8 mouse cellular contexts compared by ENCODE assay signal in the genomic region with DNA sequence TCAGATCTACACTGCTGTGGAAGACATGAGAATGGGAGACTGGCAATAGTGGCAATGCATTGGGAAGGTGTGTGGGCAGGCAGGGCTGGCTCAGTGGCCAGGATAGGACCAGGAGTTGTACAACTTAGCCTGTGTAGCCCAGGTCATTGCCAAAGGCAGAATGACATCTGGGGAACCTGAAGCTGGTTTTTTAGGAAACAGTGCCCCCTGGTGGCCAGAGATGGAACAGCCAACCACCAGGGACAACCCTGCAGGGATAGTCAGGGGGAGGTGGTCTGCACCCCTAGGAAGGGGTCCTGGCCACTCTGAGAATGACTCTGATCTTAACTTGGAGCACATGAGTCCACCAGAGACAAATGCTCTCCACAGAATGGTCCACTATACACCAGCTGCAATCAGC. TPM values are rescaled to one million over a fixed set of nuclear protein-coding genes. Genes with fewer than 3 reads are reported as not detected.
DNase-seq lines count a peak whose midpoint lies in the region; ATAC-seq and TF ChIP-seq lines count a peak whose summit lies in the region.

No protein-coding gene starts in this region.

- H3K4me1 ChIP-seq in heart, adult 2 months (ENCODE audit: control insufficient read depth, insufficient read depth, low read length): no peaks in the 10 kb centered on the region
- peaks cover 2% of the 10 kb centered on the region; the same call in 1 of the 2 replicates for H3K4me1 ChIP-seq in heart, embryonic 11.5 days (ENCODE audit: control insufficient read depth, insufficient read depth, low read length)

- TF ChIP-seq CTCF in heart, adult 2 months (IDR thresholded peaks at IDR 0.05): peak; percentile 97

- TF ChIP-seq EP300 in heart, adult 2 months (IDR thresholded peaks at IDR 0.05; ENCODE audit: insufficient read depth, low read depth, low read length): 0 out of 2 replicates have a peak, but pooled peaks have one; percentile 53

- peak; percentile 52 to 82 for DNase-seq in heart, adult 2 months
- DNase-seq in R1 (ENCODE audit: low read depth, low spot score): peak; percentile 51
- peak; percentile 83 for DNase-seq in embryo, embryonic 10.5 days (ENCODE audit: low spot score)
- peak; percentile 58 to 59 for DNase-seq in gastrocnemius, postnatal 4 days (ENCODE audit: low spot score in 2 of 2)
- DNase-seq in layer of hippocampus, postnatal 36 days: peak; percentile 43 to 66
- peak; percentile 69 for DNase-seq in spleen, adult 12 weeks (ENCODE audit: low spot score)

- intact Hi-C loops in heart, adult 2 months (cut with DNase I): loop anchor here (1.0 to 2.0 kb wide), 2 partner anchors 33 to 214 kb away; no protein-coding TSS in a partner anchor

- no peaks in the 10 kb centered on the region for H3K36me3 ChIP-seq in heart, adult 2 months (ENCODE audit: control insufficient read depth, insufficient read depth, low read length)
- peaks cover 13% of the 10 kb centered on the region for H3K36me3 ChIP-seq in heart, embryonic 11.5 days (ENCODE audit: control insufficient read depth, insufficient read depth, low read length)

- no peak for ATAC-seq in heart, embryonic 11.5 days (replicated peaks; ENCODE audit: insufficient number of reproducible peaks, low FRiP score, low TSS enrichment)
- 0 out of 2 replicates have a peak, but pooled peaks have one; percentile 19 for ATAC-seq in megakaryocyte-erythroid progenitor cell, adult 5-6 weeks (replicated peaks; ENCODE audit: low FRiP score, low TSS enrichment, poor library complexity, severe bottlenecking)

- TF ChIP-seq POLR2A in heart, adult 2 months (IDR thresholded peaks at IDR 0.05; ENCODE audit: insufficient read depth, low read depth, low read length): no peak

- H3K4me2 ChIP-seq in heart, embryonic 11.5 days: no peak overlapping the region

- no peak overlapping the region for H3K27ac ChIP-seq in heart, adult 2 months
- no peak overlapping the region for H3K27ac ChIP-seq in heart, embryonic 11.5 days (ENCODE audit: low read depth, low read length)

- H3K4me3 ChIP-seq in heart, adult 2 months: no peak overlapping the region
- H3K4me3 ChIP-seq in heart, embryonic 11.5 days (ENCODE audit: low read depth, low read length): no peak overlapping the region

- H3K9ac ChIP-seq in heart, adult 2 months (ENCODE audit: low read depth, low read length): no peak overlapping the region
- no peak overlapping the region for H3K9ac ChIP-seq in heart, embryonic 11.5 days (ENCODE audit: low read depth, low read length)

- no peaks in the 10 kb centered on the region for H3K9me3 ChIP-seq in heart, embryonic 11.5 days (replicated peaks; ENCODE audit: control insufficient read depth, low read length)

- no peaks in the 10 kb centered on the region for H3K27me3 ChIP-seq in heart, adult 2 months (ENCODE audit: control insufficient read depth, insufficient read depth, low read length)
- H3K27me3 ChIP-seq in heart, embryonic 11.5 days (ENCODE audit: control insufficient read depth, insufficient read depth, low read length): no peaks in the 10 kb centered on the region; the same call in 1 of the 2 replicates

- H3K79me2 ChIP-seq in heart, adult 2 months (replicated peaks; ENCODE audit: control insufficient read depth, insufficient read depth, low read length): no peaks in the 10 kb centered on the region

RNA-seq across cellular contexts. Expression of a gene that starts 14.4 kb away (rescaled TPM):
- 1 to 10 TPM; 1.9 to 2.0 TPM for total RNA-seq in heart, adult 2 months (2021)
- 2.9 and 3.3 TPM in 2 replicates for polyA plus RNA-seq in heart, adult 2 months (2012; rRNA removed)
- 2.4 and 3.8 TPM in 2 replicates for polyA plus RNA-seq in heart, embryonic 11.5 days (2014; fragmentation: Nextera tagmentation; extraction: Ambion mirVana)
- 1 to 10 TPM; 5.5 to 6.1 TPM for total RNA-seq in gastrocnemius, postnatal 4 days (2021)
- total RNA-seq in layer of hippocampus, postnatal 36 days (2021): 1 to 10 TPM; 1.2 to 1.9 TPM
- 13.2 and 13.9 TPM in 2 replicates for total RNA-seq in megakaryocyte-erythroid progenitor cell, adult 5-6 weeks (2014; fragmentation: Nextera tagmentation)
- 2.6 and 5.7 TPM in 2 replicates for total RNA-seq in megakaryocyte-erythroid progenitor cell, adult 5-6 weeks (2017)

RNA-seq across cellular contexts. Expression of a gene that starts 24.9 kb away (rescaled TPM):
- 10 to 100 TPM; 40.2 to 40.9 TPM for total RNA-seq in heart, adult 2 months (2021)
- polyA plus RNA-seq in heart, adult 2 months (2012; rRNA removed): 35.1 and 40.3 TPM in 2 replicates
- 21.4 and 26.4 TPM in 2 replicates for polyA plus RNA-seq in heart, embryonic 11.5 days (2014; fragmentation: Nextera tagmentation; extraction: Ambion mirVana)
- 10 to 100 TPM; 43.6 to 58.4 TPM for total RNA-seq in gastrocnemius, postnatal 4 days (2021)
- total RNA-seq in layer of hippocampus, postnatal 36 days (2021): 10 to 100 TPM; 86.4 to 91.9 TPM
- 106 and 117 TPM in 2 replicates for total RNA-seq in megakaryocyte-erythroid progenitor cell, adult 5-6 weeks (2014; fragmentation: Nextera tagmentation)
- 33.9 and 34.7 TPM in 2 replicates for total RNA-seq in megakaryocyte-erythroid progenitor cell, adult 5-6 weeks (2017)

RNA-seq across cellular contexts. Expression of a gene that starts 40.8 kb away (rescaled TPM):
- 10 to 100 TPM; 33.2 to 34.1 TPM for total RNA-seq in heart, adult 2 months (2021)
- 22.8 and 23.6 TPM in 2 replicates for polyA plus RNA-seq in heart, adult 2 months (2012; rRNA removed)
- polyA plus RNA-seq in heart, embryonic 11.5 days (2014; fragmentation: Nextera tagmentation; extraction: Ambion mirVana): 13.5 and 19.1 TPM in 2 replicates
- 10 to 100 TPM in 1 of 2 experiments, 1 to 10 TPM in 1; 8.9 to 11.7 TPM for total RNA-seq in gastrocnemius, postnatal 4 days (2021)
- 1 to 10 TPM; 7.3 to 8.2 TPM for total RNA-seq in layer of hippocampus, postnatal 36 days (2021)
- total RNA-seq in megakaryocyte-erythroid progenitor cell, adult 5-6 weeks (2014; fragmentation: Nextera tagmentation): 23.8 and 24.3 TPM in 2 replicates
- total RNA-seq in megakaryocyte-erythroid progenitor cell, adult 5-6 weeks (2017): 40.1 and 49.3 TPM in 2 replicates
